Mouse (Mus musculus) lung, postnatal 25 days (tissue): ENCODE measurements at regions not wholly inside any gene's neighbourhood (a gene's known extent, or its start where the extent isn't known, plus 50 kb on each side); places are given as distances from the start of the nearest gene placed in this dataset.

Experiments used
- DNase-seq: peaks from one replicate; pipeline ENCODE4 v3.0.0; 2022; ENCODE audit warnings: low spot score

- DNase-seq = no peak
These were observed 178.2 kb downstream of the Parm1 start for GRCm38 (mm10) chr5:91695632-91696031.

DNA sequence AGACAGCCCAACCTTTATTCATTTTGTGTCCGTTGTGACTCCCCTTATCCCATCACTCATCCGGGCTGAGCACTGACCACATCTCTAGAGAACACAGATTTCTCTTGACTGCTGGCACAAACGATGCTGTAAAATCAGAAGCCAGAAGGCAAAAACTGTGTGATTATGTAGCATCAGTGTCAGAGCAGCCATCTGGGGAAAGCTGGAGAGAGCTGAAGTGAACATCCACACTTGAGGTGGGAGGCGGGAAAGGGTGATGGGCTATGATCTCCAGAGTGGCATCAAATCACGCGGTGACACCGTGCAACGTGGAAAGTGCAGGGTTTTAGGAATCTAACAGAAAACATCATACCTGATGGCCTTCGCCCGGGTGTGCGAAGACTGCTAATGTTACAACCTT is 175.9 kb downstream of the Parm1 start:
- no peak for DNase-seq

- no peak for DNase-seq
These were observed 174.9 kb downstream of the Parm1 start for GRCm38 (mm10) chr5:91692292-91692691.

DNA sequence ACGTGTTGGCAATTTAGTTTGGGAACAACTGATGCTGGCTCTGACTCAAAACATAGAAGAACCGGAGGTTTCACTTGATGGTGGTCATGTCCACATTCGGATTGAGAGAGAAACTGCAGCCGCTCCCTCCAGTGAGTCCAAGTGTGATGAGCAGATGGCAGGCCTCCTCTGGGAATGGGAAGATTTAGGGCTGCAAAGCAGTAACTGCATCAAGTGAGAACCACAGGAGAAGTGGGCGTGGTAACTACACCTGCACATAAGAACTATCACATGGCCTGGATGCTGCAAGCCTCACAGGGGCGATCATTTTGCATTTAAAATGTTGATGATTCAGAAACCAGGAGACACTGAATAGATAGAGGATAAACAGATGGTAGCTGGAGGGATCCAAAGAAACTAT is 161.3 kb downstream of the Parm1 start:
- DNase-seq = no peak
